In the genomic region with DNA sequence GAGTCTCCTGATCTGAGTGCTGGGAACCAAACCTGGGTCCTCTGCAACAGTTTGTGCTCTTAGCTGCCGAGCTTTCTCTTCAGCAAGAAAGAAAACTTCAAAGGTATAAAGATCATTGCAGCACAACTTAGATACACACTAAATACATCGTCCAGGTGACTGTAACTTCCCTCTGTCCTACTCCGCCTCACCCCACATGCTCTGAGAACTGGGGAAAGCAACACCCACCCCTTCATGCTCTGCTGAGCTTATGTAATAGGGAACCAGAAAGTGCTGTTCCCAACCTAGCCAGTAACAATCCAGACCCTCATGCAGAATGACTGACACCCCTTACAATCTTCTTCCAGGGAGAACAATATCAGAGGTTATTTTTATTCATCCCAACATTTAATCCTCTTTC, we compare ENCODE assay signal across 24 mouse cellular contexts. TPM values are rescaled to one million over a fixed set of nuclear protein-coding genes. Genes with fewer than 3 reads are reported as not detected.
A peak's percentile ranks its signal among the peaks of the same experiment; 100 is the strongest.
DNase-seq lines count a peak whose midpoint lies in the region; ATAC-seq and TF ChIP-seq lines count a peak whose summit lies in the region.
"Had no signal": no experiment of that assay in that cellular context is flagged by ENCODE, and none has a peak within 500 bp of the region (broad histone marks: within the 10 kb centered on the region; RNA-seq: fewer than 3 reads in every experiment).

No protein-coding gene starts in this region.

- intact Hi-C loops in heart, postnatal 10 days (cut with DNase I) = no loop called here
- intact Hi-C loops in gastrocnemius, postnatal 36 days (cut with DNase I) = no loop called here

- H3K36me3 ChIP-seq in spleen, adult 2 months (ENCODE audit: control insufficient read depth, insufficient read depth, low read length) = no peaks in the 10 kb centered on the region
- no peaks in the 10 kb centered on the region for H3K36me3 ChIP-seq in liver, embryonic 11.5 days (ENCODE audit: control insufficient read depth, insufficient read depth, low read length)
- no peaks in the 10 kb centered on the region for H3K36me3 ChIP-seq in midbrain, embryonic 11.5 days (ENCODE audit: control insufficient read depth, insufficient read depth, low read length)
- H3K36me3 ChIP-seq: embryonic facial prominence, embryonic 10.5 days; heart, embryonic 12.5 days; lung, embryonic 15.5 days had no signal

- H3K9ac ChIP-seq in liver, embryonic 11.5 days (ENCODE audit: low read depth, low read length) = no peak overlapping the region
- H3K9ac ChIP-seq in midbrain, embryonic 11.5 days (ENCODE audit: low read length) = no peak overlapping the region
- H3K9ac ChIP-seq: forebrain, postnatal 0 days; heart, embryonic 12.5 days; lung, embryonic 15.5 days had no signal

- ATAC-seq in liver, embryonic 11.5 days (replicated peaks; ENCODE audit: low FRiP score) = no peak
- ATAC-seq in midbrain, embryonic 11.5 days (ENCODE audit: low FRiP score) = no peak
- ATAC-seq: forebrain, postnatal 0 days; hindbrain, postnatal 0 days; intestine, embryonic 16.5 days; midbrain, embryonic 16.5 days; Patski had no signal

- TF ChIP-seq POLR2A in spleen, adult 2 months (IDR thresholded peaks at IDR 0.05; ENCODE audit: low read depth, low read length) = no peak

- H3K4me1 ChIP-seq in spleen, adult 2 months (ENCODE audit: control insufficient read depth, insufficient read depth, insufficient read length) = peaks cover 51% of the 10 kb centered on the region
- peaks cover 81% of the 10 kb centered on the region for H3K4me1 ChIP-seq in liver, embryonic 11.5 days (replicated peaks; ENCODE audit: control insufficient read depth, insufficient read depth, low read length)
- peaks cover 2% of the 10 kb centered on the region for H3K4me1 ChIP-seq in midbrain, embryonic 11.5 days (ENCODE audit: control insufficient read depth, insufficient read depth, low read length)

- no peaks in the 10 kb centered on the region for H3K9me3 ChIP-seq in liver, embryonic 11.5 days (ENCODE audit: control insufficient read depth, low read length)
- no peaks in the 10 kb centered on the region for H3K9me3 ChIP-seq in midbrain, embryonic 11.5 days (ENCODE audit: control insufficient read depth, low read length)
- H3K9me3 ChIP-seq: embryonic facial prominence, embryonic 10.5 days; heart, embryonic 12.5 days; lung, embryonic 15.5 days had no signal

- WGBS in spleen, adult 2 months = 28% methylated on average over 3 of the region's 3 CpGs
- 67% methylated on average over 3 of the region's 3 CpGs for WGBS in liver, embryonic 11.5 days
- 65% methylated on average over 3 of the region's 3 CpGs for WGBS in midbrain, embryonic 11.5 days

- TF ChIP-seq CTCF in spleen, adult 2 months (IDR thresholded peaks at IDR 0.05; ENCODE audit: extremely low read depth, insufficient read depth, insufficient read length, insufficient replicate concordance) = no peak

- peak; percentile 66 for DNase-seq in heart, adult 11 months
- no peak for DNase-seq in heart, postnatal 10 days
- DNase-seq in spleen, adult 2 months (ENCODE audit: low read depth in 1 of 2, low spot score in 2 of 2) = peak in 1 of 2 experiments; percentile 41
- DNase-seq in spleen, postnatal 4 days (ENCODE audit: low spot score in 2 of 2) = no peak
- no peak for DNase-seq in liver, embryonic 11.5 days (ENCODE audit: low spot score)
- peak; percentile 55 for DNase-seq in naive thymus-derived CD4-positive, alpha-beta T cell, adult 2 months (ENCODE audit: low read depth)
- DNase-seq in midbrain, embryonic 11.5 days (ENCODE audit: low spot score, missing footprints) = no peak
- DNase-seq in gastrocnemius, postnatal 36 days = no peak
- DNase-seq: adrenal gland, adult 2 months; cerebellum, adult 11-12 months; cerebellum, postnatal 10 days; forebrain, postnatal 0 days; kidney, postnatal 25 days; layer of hippocampus, postnatal 36 days; lung, postnatal 36 days; thymus, postnatal 4 days had no signal

- no peak overlapping the region for H3K4me3 ChIP-seq in spleen, adult 2 months (ENCODE audit: extremely low read depth, insufficient read depth, insufficient read length)
- no peak overlapping the region for H3K4me3 ChIP-seq in liver, embryonic 11.5 days (ENCODE audit: low read depth, low read length)
- no peak overlapping the region for H3K4me3 ChIP-seq in midbrain, embryonic 11.5 days (ENCODE audit: low read depth, low read length)
- H3K4me3 ChIP-seq: embryonic facial prominence, embryonic 10.5 days; heart, embryonic 12.5 days; lung, embryonic 15.5 days; myocyte had no signal

- H3K27ac ChIP-seq in spleen, adult 2 months (ENCODE audit: insufficient read depth, low read length) = 0 out of 2 replicates have a peak overlapping the region, but pooled peaks have one; percentile 1
- peak overlapping the region; percentile 56; the same call in 1 of the 2 replicates for H3K27ac ChIP-seq in liver, embryonic 11.5 days (ENCODE audit: low read depth, low read length)
- no peak overlapping the region for H3K27ac ChIP-seq in midbrain, embryonic 11.5 days (ENCODE audit: low read depth, low read length)
- H3K27ac ChIP-seq: embryonic facial prominence, embryonic 10.5 days; hindbrain, postnatal 0 days; lung, embryonic 15.5 days had no signal

- H3K4me2 ChIP-seq in liver, embryonic 11.5 days = peak overlapping the region; percentile 30
- no peak overlapping the region for H3K4me2 ChIP-seq in midbrain, embryonic 11.5 days
- H3K4me2 ChIP-seq: lung, embryonic 15.5 days had no signal

- H3K27me3 ChIP-seq in spleen, adult 2 months (ENCODE audit: control insufficient read depth, insufficient read depth, low read length) = no peaks in the 10 kb centered on the region
- no peaks in the 10 kb centered on the region for H3K27me3 ChIP-seq in liver, embryonic 11.5 days (replicated peaks; ENCODE audit: control insufficient read depth, insufficient read depth, low read length)
- H3K27me3 ChIP-seq in midbrain, embryonic 11.5 days (ENCODE audit: control insufficient read depth, insufficient read depth, low read length) = no peaks in the 10 kb centered on the region
- H3K27me3 ChIP-seq: heart, embryonic 12.5 days; lung, embryonic 15.5 days; Patski had no signal

RNA-seq across cellular contexts. Expression of a gene that starts 41.5 kb away (rescaled TPM):
- 10 to 100 TPM in 1 of 2 experiments, 1 to 10 TPM in 1; 8.7 to 10.9 TPM for total RNA-seq in heart, postnatal 10 days (2021)
- polyA plus RNA-seq in spleen, adult 2 months (2012; rRNA removed) = 21.4 and 21.8 TPM in 2 replicates
- polyA plus RNA-seq in liver, embryonic 11.5 days (2014; fragmentation: Nextera tagmentation; extraction: Ambion mirVana) = 20.1 and 20.5 TPM in 2 replicates
- polyA plus RNA-seq in midbrain, embryonic 11.5 days (2014; fragmentation: Nextera tagmentation; extraction: Ambion mirVana) = 9.7 and 11.5 TPM in 2 replicates
- total RNA-seq in gastrocnemius, postnatal 36 days (2021) = 1 to 10 TPM; 3.6 to 4.8 TPM

RNA-seq across cellular contexts. Expression of a gene that starts 41.7 kb away (rescaled TPM):
- under 1 TPM; 0.22 to 0.53 TPM for total RNA-seq in heart, postnatal 10 days (2021)
- polyA plus RNA-seq in spleen, adult 2 months (2012; rRNA removed) = 0.69 and 1.2 TPM in 2 replicates
- polyA plus RNA-seq in liver, embryonic 11.5 days (2014; fragmentation: Nextera tagmentation; extraction: Ambion mirVana) = 0.21 and 0.48 TPM in 2 replicates
- 0.29 and 0.38 TPM in 2 replicates for polyA plus RNA-seq in midbrain, embryonic 11.5 days (2014; fragmentation: Nextera tagmentation; extraction: Ambion mirVana)
- total RNA-seq in gastrocnemius, postnatal 36 days (2021) = not detected

Comparison
In these comparisons a context has a peak if more than half of its experiments do, and no peak if none do; other contexts are left out.
1. DNase-seq: peak in heart, adult 11 months (single experiment) and naive thymus-derived CD4-positive, alpha-beta T cell, adult 2 months (single experiment); none in heart, postnatal 10 days (0 of 2), spleen, postnatal 4 days (0 of 2), liver, embryonic 11.5 days (single experiment), midbrain, embryonic 11.5 days (single experiment) and gastrocnemius, postnatal 36 days (0 of 2).